Mouse (Mus musculus) brain, embryonic 14.5 days (tissue): ENCODE data around the gene Cryzl1.

Source experiments
- CTCF ChIP-seq: fragments of 200-500 bp; IDR thresholded peaks from 2 replicates; pipeline ENCODE4 v1.5.1; 2012; ENCODE audit warnings: inconsistent platforms, mild to moderate bottlenecking, moderate library complexity, borderline replicate concordance; ENCODE audit not compliant: insufficient read depth, insufficient read length; ENCODE audit errors: extremely low read depth
- POLR2A ChIP-seq: fragments of 200-500 bp; IDR thresholded peaks from 2 replicates; pipeline ENCODE4 v1.6.1; 2012; ENCODE audit warnings: mild to moderate bottlenecking, inconsistent platforms, borderline replicate concordance; ENCODE audit not compliant: poor library complexity, insufficient read depth, insufficient read length, severe bottlenecking; ENCODE audit errors: extremely low read depth

DNA sequence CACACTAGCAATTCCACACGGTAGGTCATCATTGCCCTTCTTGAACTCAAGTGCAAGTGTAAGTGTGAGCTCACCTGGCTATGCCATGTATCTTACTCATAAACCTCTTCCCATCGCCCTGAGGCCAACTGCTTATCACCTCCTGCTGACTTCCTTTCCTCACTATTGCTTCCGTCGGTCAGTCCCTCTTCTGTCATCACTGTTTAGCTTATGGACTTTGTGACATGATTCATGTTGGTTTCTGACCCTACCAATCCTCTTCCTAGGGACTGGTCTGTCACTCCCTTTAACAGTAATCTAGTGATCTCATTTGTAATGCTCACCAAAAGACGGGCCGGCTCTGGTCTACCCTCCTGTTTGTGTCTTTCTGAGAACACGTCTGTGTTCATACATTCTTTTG is 18.5 kb downstream of the Cryzl1 start:
- no peak for TF ChIP-seq CTCF
- TF ChIP-seq POLR2A: no peak
